7 mouse cellular contexts compared by ENCODE assay signal in genomic region chr4:117872471-117872886, GRCm38 (mm10). TPM values are rescaled to one million over a fixed set of nuclear protein-coding genes. Genes with fewer than 3 reads are reported as not detected.
DNase-seq lines count a peak whose midpoint lies in the region; ATAC-seq and TF ChIP-seq lines count a peak whose summit lies in the region.

Gene Ccdc24, minus strand, starts transcription at chr4:117872557.

- H3K9me3 ChIP-seq in forebrain, embryonic 11.5 days (ENCODE audit: control insufficient read depth, low read length): no peaks in the 10 kb centered on the region
- no peaks in the 10 kb centered on the region for H3K9me3 ChIP-seq in midbrain, embryonic 13.5 days

- H3K4me3 ChIP-seq in forebrain, embryonic 11.5 days (ENCODE audit: low read depth, low read length): no peak within 1 kb of the TSS; the same call in 1 of the 2 replicates
- no peak within 1 kb of the TSS; the same call in 1 of the 2 replicates for H3K4me3 ChIP-seq in midbrain, embryonic 13.5 days (replicated peaks)

- H3K4me1 ChIP-seq in forebrain, embryonic 11.5 days (replicated peaks; ENCODE audit: control insufficient read depth, insufficient read depth, low read length): 0 out of 2 replicates have a peak, but pooled peaks cover 6% of the 10 kb centered on the region
- H3K4me1 ChIP-seq in midbrain, embryonic 13.5 days (replicated peaks): peaks cover 27% of the 10 kb centered on the region

- H3K27me3 ChIP-seq in forebrain, embryonic 11.5 days (ENCODE audit: control insufficient read depth, insufficient read depth, low read length): no peaks in the 10 kb centered on the region
- H3K27me3 ChIP-seq in midbrain, embryonic 13.5 days: peaks cover 3% of the 10 kb centered on the region; the same call in 1 of the 2 replicates

- WGBS in forebrain, embryonic 11.5 days: 6% methylated on average over 14 of the region's 14 CpGs
- 5% methylated on average over 14 of the region's 14 CpGs for WGBS in midbrain, embryonic 13.5 days

- H3K27ac ChIP-seq in forebrain, embryonic 11.5 days (ENCODE audit: low read depth, low read length): no peak within 1 kb of the TSS
- H3K27ac ChIP-seq in midbrain, embryonic 13.5 days: no peak within 1 kb of the TSS

- 0 out of 2 replicates have a peak within 1 kb of the TSS, but pooled peaks have one; percentile 33 for H3K9ac ChIP-seq in forebrain, embryonic 11.5 days (ENCODE audit: low read length)
- H3K9ac ChIP-seq in midbrain, embryonic 13.5 days (replicated peaks): 0 out of 2 replicates have a peak within 1 kb of the TSS, but pooled peaks have one; percentile 28

- peaks cover 3% of the 10 kb centered on the region; the same call in 1 of the 2 replicates for H3K36me3 ChIP-seq in forebrain, embryonic 11.5 days (ENCODE audit: control insufficient read depth, insufficient read depth, low read length)
- H3K36me3 ChIP-seq in midbrain, embryonic 13.5 days: peaks cover 45% of the 10 kb centered on the region

- peak; percentile 27 for DNase-seq in brain, embryonic 14.5 days (ENCODE audit: low read depth)
- peak; percentile 68 for DNase-seq in forebrain, embryonic 11.5 days (ENCODE audit: low spot score)
- peak; percentile 51 for DNase-seq in kidney, postnatal 14 days
- no peak for DNase-seq in Muller cell, postnatal 12 days (ENCODE audit: inconsistent ontology term)
- no peak for DNase-seq in urinary bladder, postnatal 4 days (ENCODE audit: low spot score in 2 of 2)
- DNase-seq in right cerebral cortex, adult 18-20 months: no peak

- peak; percentile 49; the same call in 1 of the 2 replicates for ATAC-seq in forebrain, embryonic 11.5 days (replicated peaks; ENCODE audit: low FRiP score)
- 0 out of 2 replicates have a peak, but pooled peaks have one; percentile 14 for ATAC-seq in midbrain, embryonic 13.5 days

- peak within 1 kb of the TSS; percentile 35 for H3K4me2 ChIP-seq in forebrain, embryonic 11.5 days (ENCODE audit: low read depth, low read length, severe bottlenecking)
- H3K4me2 ChIP-seq in midbrain, embryonic 13.5 days (replicated peaks): peak within 1 kb of the TSS; percentile 42

- TF ChIP-seq POLR2A in brain, embryonic 14.5 days (IDR thresholded peaks at IDR 0.05; ENCODE audit: borderline replicate concordance, extremely low read depth, insufficient read depth, insufficient read length, poor library complexity, severe bottlenecking): no peak

- TF ChIP-seq CTCF in brain, embryonic 14.5 days (IDR thresholded peaks at IDR 0.05; ENCODE audit: borderline replicate concordance, extremely low read depth, insufficient read depth, insufficient read length): no peak

RNA-seq across cellular contexts. Expression of gene Ccdc24, which starts in this region (rescaled TPM):
- polyA plus RNA-seq in brain, embryonic 14.5 days (2012; rRNA removed): 21.7 and 23.0 TPM in 2 replicates
- 1.7 and 2.1 TPM in 2 replicates for polyA plus RNA-seq in forebrain, embryonic 11.5 days (2014; fragmentation: Nextera tagmentation; extraction: Ambion mirVana)
- polyA plus RNA-seq in midbrain, embryonic 13.5 days (2015; fragmentation: Nextera tagmentation; extraction: Ambion mirVana): 3.0 and 3.4 TPM in 2 replicates

Comparison
In these comparisons a context has a peak if more than half of its experiments do, and no peak if none do; other contexts are left out.
1. DNase-seq: peak in brain, embryonic 14.5 days (single experiment), forebrain, embryonic 11.5 days (single experiment) and kidney, postnatal 14 days (single experiment); none in Muller cell, postnatal 12 days (single experiment), urinary bladder, postnatal 4 days (0 of 2) and right cerebral cortex, adult 18-20 months (single experiment).